Mouse (Mus musculus): ENCODE results near the gene Wdr3. TPM values are rescaled to one million over a fixed set of nuclear protein-coding genes. Genes with fewer than 3 reads are reported as not detected.

Gene Wdr3
- polyA plus RNA-seq (2015; fragmentation: Nextera tagmentation; extraction: Ambion mirVana), result 45.3 and 48.5 TPM in 2 replicates

DNA sequence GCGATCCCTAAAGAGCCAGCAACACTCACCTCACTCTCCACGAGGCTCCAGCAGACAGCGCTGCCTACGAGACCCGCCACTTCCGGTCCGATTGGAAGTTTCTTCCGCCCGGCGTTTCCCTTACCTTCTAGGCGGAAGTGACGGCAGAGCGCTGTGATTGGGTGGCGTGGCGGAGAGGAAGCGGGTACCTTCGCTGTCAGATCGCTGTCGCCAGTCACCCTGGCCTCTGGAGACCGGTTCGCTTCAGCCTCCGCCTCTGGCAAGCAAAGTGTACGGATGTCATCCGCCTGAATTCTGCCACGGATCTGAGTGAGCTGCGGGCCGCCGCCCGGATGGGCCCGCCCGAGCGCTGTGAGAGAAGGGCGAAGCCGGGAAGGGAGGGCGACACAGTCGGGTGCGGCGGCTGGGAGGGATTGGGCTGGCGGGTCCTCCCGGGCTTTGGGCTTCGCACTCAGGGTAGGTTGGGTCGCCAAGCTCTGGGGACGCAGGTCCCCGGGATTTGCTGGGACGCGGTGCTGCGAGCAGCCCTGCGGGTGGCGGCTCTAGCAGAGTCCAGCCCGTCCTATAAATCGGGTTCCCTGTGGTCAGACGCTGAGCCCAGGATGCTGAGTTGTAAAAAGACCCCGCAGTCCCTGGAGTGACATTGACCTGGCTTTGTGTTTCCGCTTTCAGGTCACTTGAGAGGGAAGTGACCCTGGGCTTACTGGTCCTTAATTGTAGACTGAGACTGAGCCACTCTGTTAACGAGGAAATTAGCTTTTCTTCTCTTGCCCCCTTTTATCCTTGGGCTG, at the start of gene Wdr3, which contains the start of gene Gdap2:
Gene Wdr3 (minus strand): TSS at position 93 of the 791 bp plus-strand sequence.
Gene Gdap2 (plus strand): TSS at position 67 of the 791 bp plus-strand sequence.
- Histone ChIP-seq H3K4me3 (replicated peaks) (peak within 1 kb of the TSS; percentile 93), H3K4me2 (peak within 1 kb of the TSS; percentile 85), H3K4me1 (peaks cover 19% of the 10 kb centered on the region), H3K36me3 (peaks cover 25% of the 10 kb centered on the region), H3K9me3 (replicated peaks) (no peaks in the 10 kb centered on the region), H3K9ac (peak within 1 kb of the TSS; percentile 79), H3K27me3 (no peaks in the 10 kb centered on the region), H3K27ac (peak within 1 kb of the TSS; percentile 93)
- peak; percentile 99 for ATAC-seq (replicated peaks; ENCODE audit: low FRiP score)
- under 1% methylated on average over 55 of the region's 55 CpGs for WGBS

DNA sequence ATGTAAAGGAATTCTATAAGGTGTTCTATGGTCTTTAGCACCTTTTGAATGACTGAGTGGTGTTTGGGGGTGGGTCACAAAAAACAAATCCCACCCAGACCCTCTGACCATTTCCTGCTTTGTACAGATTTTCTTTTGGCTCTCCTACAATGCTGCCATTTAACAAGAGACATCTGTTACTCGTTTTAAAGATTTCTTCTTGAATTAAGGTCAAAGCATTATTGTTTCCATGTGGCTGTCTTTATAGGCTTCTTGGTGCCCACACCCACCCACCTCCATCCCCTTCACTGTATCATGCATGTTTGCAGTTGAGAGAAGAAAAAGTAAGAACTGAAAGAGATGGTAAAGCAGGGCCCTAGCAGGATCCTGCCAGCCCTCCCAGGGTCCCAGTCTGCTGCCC, 44.8 kb upstream of the Wdr3 start:
- no peaks in the 10 kb centered on the region for H3K4me1 ChIP-seq
- no peak overlapping the region for H3K9ac ChIP-seq
- H3K27me3 ChIP-seq, result no peaks in the 10 kb centered on the region
- ATAC-seq (replicated peaks; ENCODE audit: low FRiP score), result no peak
- 53% methylated on average over 1 of the region's 1 CpGs for WGBS
- H3K9me3 ChIP-seq (replicated peaks), result no peaks in the 10 kb centered on the region
- H3K27ac ChIP-seq, result no peak overlapping the region
- no peak overlapping the region for H3K4me3 ChIP-seq (replicated peaks)
- peaks cover 49% of the 10 kb centered on the region for H3K36me3 ChIP-seq
- no peak overlapping the region for H3K4me2 ChIP-seq

DNA sequence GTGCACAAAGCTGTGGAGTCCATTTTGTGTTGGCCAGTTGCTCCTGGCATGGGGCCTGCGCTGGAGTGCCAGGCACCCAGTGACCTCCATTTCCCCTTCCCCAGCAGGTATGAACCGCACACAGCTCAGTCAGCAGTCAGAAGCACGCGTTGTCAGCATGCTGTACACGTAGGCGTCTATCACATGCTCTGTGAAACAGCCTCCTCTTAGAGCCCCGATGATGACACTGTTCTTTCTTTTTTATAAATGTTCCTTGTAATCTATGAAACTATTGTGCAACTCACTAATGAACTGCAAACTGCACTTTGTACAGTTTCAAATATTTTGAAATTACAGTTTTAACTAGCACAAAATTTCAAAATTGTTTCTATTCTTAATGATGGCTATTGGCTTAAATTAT, 39.3 kb upstream of the Wdr3 start:
- no peak overlapping the region for H3K27ac ChIP-seq
- no peak for ATAC-seq (replicated peaks; ENCODE audit: low FRiP score)
- H3K27me3 ChIP-seq, result no peaks in the 10 kb centered on the region
- H3K4me2 ChIP-seq, result no peak overlapping the region
- H3K36me3 ChIP-seq, result peaks cover 76% of the 10 kb centered on the region
- no peak overlapping the region for H3K9ac ChIP-seq
- H3K4me1 ChIP-seq, result no peaks in the 10 kb centered on the region
- H3K4me3 ChIP-seq (replicated peaks), result no peak overlapping the region
- 90% methylated on average over 7 of the region's 7 CpGs for WGBS
- no peaks in the 10 kb centered on the region for H3K9me3 ChIP-seq (replicated peaks)

- Histone ChIP-seq H3K9me3 (replicated peaks) (no peaks in the 10 kb centered on the region), H3K27ac (no peak overlapping the region), H3K4me2 (no peak overlapping the region), H3K4me1 (peaks cover 6% of the 10 kb centered on the region; the same call in 1 of the 2 replicates), H3K4me3 (replicated peaks) (no peak overlapping the region), H3K36me3 (peaks cover 52% of the 10 kb centered on the region), H3K9ac (no peak overlapping the region), H3K27me3 (no peaks in the 10 kb centered on the region)
- ATAC-seq (replicated peaks; ENCODE audit: low FRiP score), result 0 out of 2 replicates have a peak, but pooled peaks have one; percentile 40
- 18% methylated on average over 5 of the region's 5 CpGs for WGBS
Measured at GRCm38 (mm10) chr3:100194210-100194609, 32.0 kb upstream of the Wdr3 start.

GRCm38 (mm10) chr3:100189861-100190260, 27.7 kb upstream of the Wdr3 start:
- no peak overlapping the region for H3K27ac ChIP-seq
- WGBS, result 85% methylated on average over 11 of the region's 11 CpGs

DNA sequence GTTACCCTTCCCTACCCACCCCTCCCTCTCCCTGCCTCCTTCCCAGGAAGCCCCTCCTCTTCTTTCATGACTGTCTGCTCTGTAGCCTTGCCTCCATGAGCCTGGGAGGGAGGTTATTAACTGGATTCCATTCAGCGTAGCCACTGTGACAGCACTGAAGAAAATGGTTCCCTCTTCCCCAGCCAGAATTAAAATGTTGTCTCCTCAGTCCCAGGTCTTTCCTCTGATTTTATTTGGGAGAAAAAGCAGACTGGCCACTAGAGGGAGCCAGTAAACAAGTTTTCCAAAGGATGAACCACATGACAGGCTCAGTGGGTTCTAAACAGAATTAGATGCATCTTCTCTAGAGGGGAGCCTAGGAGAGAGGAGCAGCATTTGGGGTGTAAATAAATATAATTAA, 27.2 kb upstream of the Wdr3 start:
- Histone ChIP-seq H3K9me3 (replicated peaks) (no peaks in the 10 kb centered on the region), H3K9ac (no peak overlapping the region), H3K36me3 (peaks cover 47% of the 10 kb centered on the region), H3K4me3 (replicated peaks) (no peak overlapping the region), H3K27ac (no peak overlapping the region), H3K27me3 (no peaks in the 10 kb centered on the region), H3K4me2 (no peak overlapping the region), H3K4me1 (peaks cover 6% of the 10 kb centered on the region; the same call in 1 of the 2 replicates)
- peak; percentile 69 for ATAC-seq (replicated peaks; ENCODE audit: low FRiP score)
- WGBS, result 42% methylated on average over 1 of the region's 1 CpGs

More at GRCm38 (mm10) chr3:100189861-100190260, 27.7 kb upstream of the Wdr3 start:
- no peak overlapping the region for H3K4me3 ChIP-seq (replicated peaks)
- H3K27me3 ChIP-seq, result no peaks in the 10 kb centered on the region
- no peaks in the 10 kb centered on the region for H3K9me3 ChIP-seq (replicated peaks)
- no peak for ATAC-seq (replicated peaks; ENCODE audit: low FRiP score)
- H3K4me2 ChIP-seq, result no peak overlapping the region
- H3K9ac ChIP-seq, result no peak overlapping the region
- H3K36me3 ChIP-seq, result peaks cover 47% of the 10 kb centered on the region
- H3K4me1 ChIP-seq, result peaks cover 6% of the 10 kb centered on the region; the same call in 1 of the 2 replicates

GRCm38 (mm10) chr3:100180471-100180870, 18.3 kb upstream of the Wdr3 start:
- Histone ChIP-seq H3K4me3 (replicated peaks) (no peak overlapping the region), H3K27me3 (no peaks in the 10 kb centered on the region), H3K9ac (no peak overlapping the region), H3K4me2 (no peak overlapping the region), H3K36me3 (peaks cover 48% of the 10 kb centered on the region), H3K27ac (no peak overlapping the region), H3K9me3 (replicated peaks) (no peaks in the 10 kb centered on the region), H3K4me1 (no peaks in the 10 kb centered on the region)
- WGBS, result 63% methylated on average over 3 of the region's 3 CpGs
- ATAC-seq (replicated peaks; ENCODE audit: low FRiP score), result no peak

DNA sequence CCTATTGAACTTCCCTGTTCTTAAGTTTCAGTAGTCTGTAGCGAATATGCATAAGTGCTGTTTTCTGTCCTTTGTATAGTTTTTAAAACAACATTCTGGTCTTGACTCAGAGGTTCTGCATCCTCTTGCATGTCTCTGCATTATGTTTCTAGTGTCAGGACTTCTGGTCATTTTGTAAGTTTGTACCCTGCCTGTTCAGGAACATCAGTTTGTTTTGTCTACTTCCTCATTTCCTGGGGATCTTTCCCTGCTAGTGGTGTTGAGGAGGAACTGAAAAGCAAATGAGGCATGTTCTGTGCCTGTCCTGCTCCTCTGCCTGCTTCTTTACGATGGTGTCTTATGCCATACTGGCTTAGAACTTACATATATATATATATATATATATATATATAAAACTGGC, 13.8 kb upstream of the Wdr3 start:
- Histone ChIP-seq H3K36me3 (peaks cover 69% of the 10 kb centered on the region), H3K4me1 (no peaks in the 10 kb centered on the region), H3K9ac (no peak overlapping the region), H3K4me2 (no peak overlapping the region), H3K27me3 (no peaks in the 10 kb centered on the region), H3K4me3 (replicated peaks) (no peak overlapping the region), H3K27ac (no peak overlapping the region), H3K9me3 (replicated peaks) (no peaks in the 10 kb centered on the region)
- WGBS, result 94% methylated on average over 2 of the region's 2 CpGs
- no peak for ATAC-seq (replicated peaks; ENCODE audit: low FRiP score)

DNA sequence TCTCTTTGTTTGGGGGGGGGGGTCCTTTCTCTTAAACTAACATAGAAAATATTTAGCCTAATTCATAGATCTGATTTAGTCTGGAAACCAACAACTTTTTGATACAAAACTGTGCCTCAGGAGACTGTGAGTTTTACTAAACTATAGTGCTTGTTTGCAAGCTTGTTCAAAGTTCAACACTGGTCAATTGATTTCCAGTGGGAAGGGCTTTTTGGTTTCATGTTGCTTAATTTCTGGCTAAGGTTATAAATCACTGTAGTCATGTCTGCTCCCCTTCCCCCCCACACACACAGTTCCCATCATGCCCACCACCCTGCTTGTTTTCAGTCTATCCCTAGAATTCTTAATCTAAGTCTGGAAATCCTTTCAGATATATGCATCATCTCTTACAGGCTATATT, 2.8 kb upstream of the Wdr3 start:
- no peak for ATAC-seq (replicated peaks; ENCODE audit: low FRiP score)
- Histone ChIP-seq H3K36me3 (peaks cover 12% of the 10 kb centered on the region), H3K9ac (no peak overlapping the region), H3K27me3 (no peaks in the 10 kb centered on the region), H3K4me3 (replicated peaks) (no peak overlapping the region), H3K9me3 (replicated peaks) (no peaks in the 10 kb centered on the region), H3K27ac (no peak overlapping the region), H3K4me2 (no peak overlapping the region), H3K4me1 (peaks cover 19% of the 10 kb centered on the region)

- Histone ChIP-seq H3K9ac (no peak overlapping the region), H3K36me3 (peaks cover 21% of the 10 kb centered on the region), H3K4me1 (peaks cover 19% of the 10 kb centered on the region), H3K27me3 (no peaks in the 10 kb centered on the region), H3K9me3 (replicated peaks) (no peaks in the 10 kb centered on the region), H3K27ac (no peak overlapping the region), H3K4me3 (replicated peaks) (no peak overlapping the region), H3K4me2 (no peak overlapping the region)
- WGBS, result 84% methylated on average over 2 of the region's 2 CpGs
- no peak for ATAC-seq (replicated peaks; ENCODE audit: low FRiP score)
Measured at GRCm38 (mm10) chr3:100163556-100163955, 1.3 kb upstream of the Wdr3 start.

- Histone ChIP-seq H3K4me2 (peak overlapping the region; percentile 85), H3K9me3 (replicated peaks) (no peaks in the 10 kb centered on the region), H3K36me3 (peaks cover 33% of the 10 kb centered on the region), H3K9ac (peak overlapping the region; percentile 79), H3K4me3 (replicated peaks) (peak overlapping the region; percentile 93), H3K27ac (peak overlapping the region; percentile 68), H3K27me3 (no peaks in the 10 kb centered on the region), H3K4me1 (peaks cover 19% of the 10 kb centered on the region)
- ATAC-seq (replicated peaks; ENCODE audit: low FRiP score), result no peak
- WGBS, result under 1% methylated on average over 35 of the region's 35 CpGs
Measured at GRCm38 (mm10) chr3:100161665-100162314, 417 bp downstream of the Wdr3 start.

GRCm38 (mm10) chr3:100160682-100161445, 1.3 kb downstream of the Wdr3 start:
- no peak overlapping the region for H3K27ac ChIP-seq
- 81% methylated on average over 15 of the region's 15 CpGs for WGBS
- H3K4me3 ChIP-seq (replicated peaks), result peak overlapping the region; percentile 93
- no peaks in the 10 kb centered on the region for H3K9me3 ChIP-seq (replicated peaks)
- ATAC-seq (replicated peaks; ENCODE audit: low FRiP score), result no peak
- H3K4me1 ChIP-seq, result peaks cover 19% of the 10 kb centered on the region
- H3K4me2 ChIP-seq, result peak overlapping the region; percentile 85
- peak overlapping the region; percentile 79 for H3K9ac ChIP-seq
- H3K36me3 ChIP-seq, result peaks cover 42% of the 10 kb centered on the region
- H3K27me3 ChIP-seq, result no peaks in the 10 kb centered on the region

Measured in kidney, embryonic 15.5 days (tissue).